Mouse (Mus musculus) erythroblast, embryonic 14.5 days (primary cell): ENCODE measurements at regions not wholly inside any gene's neighbourhood (a gene's known extent, or its start where the extent isn't known, plus 50 kb on each side); places are given as distances from the start of the nearest gene placed in this dataset.

Experiments used
- GATA1 ChIP-seq: IDR thresholded peaks from 2 replicates; pipeline ENCODE4 v1.6.1; 2012; ENCODE audit warnings: low read length, inconsistent platforms, mixed read lengths
- TAL1 ChIP-seq: IDR thresholded peaks from 3 replicates; pipeline ENCODE4 v1.6.1; 2012; ENCODE audit warnings: low read length, inconsistent platforms, mixed read lengths

DNA sequence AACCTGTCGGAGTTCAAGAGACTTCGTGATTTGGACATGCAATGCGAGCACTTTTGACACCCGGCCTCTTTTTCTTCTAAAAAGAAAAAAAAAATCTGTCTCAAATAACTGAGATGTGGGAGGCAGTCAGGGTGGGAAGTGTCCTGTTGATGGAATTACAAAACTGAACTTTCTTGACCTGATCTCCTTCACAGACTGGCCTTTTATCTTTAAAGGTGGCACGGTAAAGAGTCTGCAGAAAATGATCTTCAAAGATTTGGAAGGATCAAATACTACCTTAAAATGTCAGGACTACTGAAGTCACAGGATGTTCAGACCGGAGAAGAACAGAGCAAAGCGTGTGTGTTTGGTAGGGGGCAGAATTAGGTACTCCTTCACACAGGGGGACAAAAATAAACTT, 248.0 kb upstream of the Usp25 start:
- TF ChIP-seq TAL1 (no peak), GATA1 (no peak)
